Mouse (Mus musculus): ENCODE measurements around the gene Slu7. TPM values are rescaled to one million over a fixed set of nuclear protein-coding genes. Genes with fewer than 3 reads are reported as not detected.

The Slu7 gene
- total RNA-seq (2015) (27.5 and 30.5 TPM in 2 replicates), total RNA-seq (2017) (66.0 and 73.7 TPM in 2 replicates)

- ATAC-seq (replicated peaks; ENCODE audit: poor library complexity) = peak; percentile 94
Measured at GRCm38 (mm10) chr11:43433254-43434023, at the start of gene Slu7. Slu7 (plus strand) TSS chr11:43433744.

GRCm38 (mm10) chr11:43385055-43385649 is 48.4 kb upstream of the Slu7 start:
- peak; percentile 97 for ATAC-seq (replicated peaks; ENCODE audit: poor library complexity)

- no peak for ATAC-seq (replicated peaks; ENCODE audit: poor library complexity)
Measured at GRCm38 (mm10) chr11:43385716-43386115, 47.8 kb upstream of the Slu7 start.

- no peak for ATAC-seq (replicated peaks; ENCODE audit: poor library complexity)
Measured at GRCm38 (mm10) chr11:43387004-43387880, 46.3 kb upstream of the Slu7 start.

- ATAC-seq (replicated peaks; ENCODE audit: poor library complexity) = no peak
Measured at GRCm38 (mm10) chr11:43388122-43389097, 45.1 kb upstream of the Slu7 start.

- no peak for ATAC-seq (replicated peaks; ENCODE audit: poor library complexity)
Measured at GRCm38 (mm10) chr11:43389118-43389517, 44.4 kb upstream of the Slu7 start.

- no peak for ATAC-seq (replicated peaks; ENCODE audit: poor library complexity)
Measured at GRCm38 (mm10) chr11:43392757-43393156, 40.8 kb upstream of the Slu7 start.

- ATAC-seq (replicated peaks; ENCODE audit: poor library complexity) = no peak
Measured at GRCm38 (mm10) chr11:43393325-43393724, 40.2 kb upstream of the Slu7 start.

- ATAC-seq (replicated peaks; ENCODE audit: poor library complexity) = peak; percentile 43
Measured at GRCm38 (mm10) chr11:43395073-43395948, 38.2 kb upstream of the Slu7 start.

- ATAC-seq (replicated peaks; ENCODE audit: poor library complexity) = no peak
Measured at GRCm38 (mm10) chr11:43396246-43396645, 37.3 kb upstream of the Slu7 start.

GRCm38 (mm10) chr11:43396672-43397071 is 36.9 kb upstream of the Slu7 start:
- no peak for ATAC-seq (replicated peaks; ENCODE audit: poor library complexity)

GRCm38 (mm10) chr11:43399297-43399696 is 34.2 kb upstream of the Slu7 start:
- peak; percentile 86 for ATAC-seq (replicated peaks; ENCODE audit: poor library complexity)

- no peak for ATAC-seq (replicated peaks; ENCODE audit: poor library complexity)
Measured at GRCm38 (mm10) chr11:43400131-43400530, 33.4 kb upstream of the Slu7 start.

GRCm38 (mm10) chr11:43404150-43404807 is 29.3 kb upstream of the Slu7 start:
- ATAC-seq (replicated peaks; ENCODE audit: poor library complexity) = no peak

GRCm38 (mm10) chr11:43408888-43409287 is 24.7 kb upstream of the Slu7 start:
- ATAC-seq (replicated peaks; ENCODE audit: poor library complexity) = no peak

GRCm38 (mm10) chr11:43410291-43410690 is 23.3 kb upstream of the Slu7 start:
- ATAC-seq (replicated peaks; ENCODE audit: poor library complexity) = no peak

- ATAC-seq (replicated peaks; ENCODE audit: poor library complexity) = peak; percentile 97
Measured at GRCm38 (mm10) chr11:43411413-43411812, 22.1 kb upstream of the Slu7 start.

GRCm38 (mm10) chr11:43412771-43413451 is 20.6 kb upstream of the Slu7 start:
- ATAC-seq (replicated peaks; ENCODE audit: poor library complexity) = peak; percentile 62
